Mouse (Mus musculus) retina, postnatal 7 days (tissue): ENCODE results near the gene Lrtm1.

Experiments used
- DNase-seq: peaks from one replicate; pipeline ENCODE4 v3.0.0-alpha.2; 2012; ENCODE audit warnings: low read depth, low spot score

Gene Lrtm1

DNA sequence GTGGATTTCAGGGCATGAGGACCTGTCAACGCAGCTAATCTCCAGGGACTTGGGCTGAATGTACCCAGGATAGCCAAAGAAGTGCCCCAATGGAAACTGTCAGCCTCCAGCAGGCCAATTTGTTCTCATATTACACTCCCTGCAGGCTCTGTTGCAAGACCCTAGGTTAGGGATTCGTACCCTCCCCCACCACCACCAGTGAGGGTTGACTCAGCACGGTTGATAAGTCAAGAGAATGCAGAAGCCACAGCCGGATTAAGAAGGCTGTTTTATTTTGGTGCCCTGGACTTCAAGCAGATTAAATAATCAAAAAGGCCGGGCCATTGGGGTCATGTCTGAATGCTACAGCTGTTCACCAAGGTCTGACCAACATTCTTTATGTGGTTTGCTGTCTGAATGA lies at the start of gene Lrtm1:
Gene Lrtm1, plus strand, starts transcription at position 326 of the 400 bp plus-strand sequence.
- DNase-seq: no peak

DNA sequence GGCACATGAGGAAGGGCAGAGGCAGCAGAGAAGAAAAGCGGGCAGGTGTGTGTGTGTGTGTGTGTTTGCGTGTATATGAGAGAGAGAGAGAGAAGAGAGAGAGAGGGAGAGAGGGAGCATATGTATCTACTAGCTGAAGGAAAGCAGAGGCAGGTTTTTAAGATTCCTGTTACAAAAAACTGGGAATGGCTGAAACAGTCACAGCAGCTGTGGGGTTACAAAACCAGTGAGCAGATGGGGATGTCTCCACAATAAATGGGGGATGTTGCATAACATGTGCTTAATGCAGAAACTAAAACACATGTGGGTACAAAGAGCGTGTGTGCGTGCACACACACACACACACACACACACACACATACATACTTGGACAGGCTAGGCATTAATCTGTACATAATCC lies 48.8 kb upstream of the Lrtm1 start:
- no peak for DNase-seq

GRCm38 (mm10) chr14:28972620-28973019 lies 45.4 kb upstream of the Lrtm1 start:
- no peak for DNase-seq

DNA sequence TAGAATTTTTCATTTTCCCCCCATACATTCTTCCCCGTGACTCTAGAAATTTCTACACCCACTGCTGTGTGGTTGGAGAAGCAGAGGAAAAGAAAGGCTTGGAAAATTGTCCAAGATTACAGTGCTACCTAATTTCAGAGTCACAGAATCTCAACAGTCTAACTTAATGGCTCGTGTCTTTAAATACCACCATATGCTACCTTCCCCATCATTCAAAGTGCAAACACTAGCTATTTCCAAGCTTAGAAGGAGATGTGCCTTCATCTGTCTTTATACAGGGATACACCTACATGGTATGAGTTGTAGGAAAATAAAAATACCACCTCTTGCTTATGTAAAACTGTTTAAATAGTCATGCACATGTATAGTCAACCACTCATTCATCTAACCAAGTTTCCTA lies 38.8 kb upstream of the Lrtm1 start:
- DNase-seq: no peak

- no peak for DNase-seq
Measured at GRCm38 (mm10) chr14:28980482-28980881, 37.5 kb upstream of the Lrtm1 start.

DNA sequence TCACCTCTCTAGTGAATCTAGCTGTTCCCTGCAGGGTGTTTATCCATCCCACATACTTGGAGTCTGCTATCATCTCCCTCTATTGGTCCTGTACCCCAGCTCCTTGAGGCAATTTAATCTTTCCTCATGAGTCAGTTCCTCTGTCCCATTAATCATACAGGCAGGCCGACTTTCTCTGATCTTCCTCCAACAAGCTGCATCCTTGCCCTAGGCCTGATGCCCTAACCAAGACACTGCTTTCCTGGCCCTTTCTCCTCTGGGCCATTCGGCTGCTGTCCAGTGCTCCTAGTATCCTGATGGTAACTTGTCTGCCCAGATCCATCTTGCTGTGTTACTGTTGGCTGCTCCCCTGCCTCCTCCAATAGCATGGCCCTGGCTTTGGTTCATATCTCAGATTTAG lies 33.7 kb upstream of the Lrtm1 start:
- no peak for DNase-seq

GRCm38 (mm10) chr14:28988211-28988900 lies 29.7 kb upstream of the Lrtm1 start:
- no peak for DNase-seq

- DNase-seq: no peak
Measured at GRCm38 (mm10) chr14:28996569-28996968, 21.4 kb upstream of the Lrtm1 start.

DNA sequence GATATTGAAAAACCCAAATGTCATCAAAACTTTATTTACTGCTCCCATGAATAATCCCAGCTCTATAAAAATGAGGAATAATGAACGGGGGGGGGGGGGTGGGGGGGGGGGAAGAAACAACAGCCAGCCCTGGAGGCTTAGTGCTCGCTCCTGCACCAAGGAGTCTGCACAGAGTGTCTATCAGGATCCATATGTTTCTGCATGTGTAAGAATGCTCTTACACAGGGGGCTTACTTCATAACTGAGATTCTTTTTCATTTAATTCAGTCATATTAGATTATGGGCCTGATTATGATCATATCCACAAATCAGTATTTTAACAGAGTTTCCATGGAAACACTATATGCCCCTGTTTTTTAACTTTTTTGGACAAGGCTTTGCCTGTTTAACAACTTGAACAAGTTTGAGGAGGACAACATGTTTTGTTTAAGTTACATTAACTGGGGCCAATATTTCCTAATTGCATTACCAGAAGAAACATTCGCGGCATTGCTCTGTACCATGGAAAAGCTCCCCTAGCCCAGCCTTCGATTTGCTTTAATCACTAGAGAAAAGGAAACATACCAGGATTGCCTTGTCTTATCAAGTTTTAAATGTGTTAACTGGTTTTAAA lies 12.7 kb upstream of the Lrtm1 start:
- no peak for DNase-seq

DNA sequence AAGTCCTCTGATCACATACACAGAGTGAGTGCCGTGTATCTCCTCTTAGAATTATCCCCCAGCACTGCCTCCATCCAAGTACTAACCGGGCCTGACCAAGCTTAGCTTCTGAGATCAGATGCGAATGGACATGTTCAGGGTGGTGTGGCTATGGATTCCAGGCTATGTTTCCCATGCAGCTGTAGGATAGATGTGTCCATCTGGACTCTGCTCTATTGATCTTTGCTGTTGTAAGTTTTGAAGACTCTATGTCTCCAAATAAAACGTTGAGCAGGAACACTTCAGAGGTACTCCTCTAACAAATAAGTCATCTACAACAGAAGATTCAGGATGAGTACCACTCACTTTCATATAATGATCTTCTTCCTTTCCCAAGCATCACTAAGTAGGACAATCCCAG lies 8.4 kb upstream of the Lrtm1 start:
- DNase-seq: no peak

GRCm38 (mm10) chr14:29013161-29013560 lies 4.8 kb upstream of the Lrtm1 start:
- no peak for DNase-seq

- no peak for DNase-seq
Measured at GRCm38 (mm10) chr14:29014680-29015079, 3.3 kb upstream of the Lrtm1 start.

DNA sequence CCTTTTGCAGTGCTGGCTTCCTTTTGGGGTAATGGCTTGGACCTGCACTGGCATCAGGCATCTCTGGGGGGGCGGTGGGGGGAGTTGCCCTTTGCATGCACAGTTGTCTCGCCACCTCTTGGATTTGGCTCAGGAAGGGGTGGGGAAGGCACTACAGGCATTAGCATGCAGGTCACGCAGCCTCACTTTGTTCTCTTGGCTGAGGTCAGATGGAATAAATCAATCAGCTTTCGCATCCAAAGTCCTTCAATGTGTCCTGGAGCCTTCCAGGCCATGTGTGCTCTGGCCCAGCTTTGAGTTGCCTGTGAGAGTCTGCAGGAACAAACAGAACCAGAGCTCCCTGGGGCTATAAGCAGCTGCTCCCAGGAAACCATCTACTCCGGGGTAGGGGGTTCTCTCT lies 2.1 kb upstream of the Lrtm1 start:
- no peak for DNase-seq

- DNase-seq: no peak
Measured at GRCm38 (mm10) chr14:29018316-29019000, 450 bp downstream of the Lrtm1 start.

- no peak for DNase-seq
Measured at GRCm38 (mm10) chr14:29021295-29021694, 3.3 kb downstream of the Lrtm1 start.

GRCm38 (mm10) chr14:29023246-29023645 lies 5.2 kb downstream of the Lrtm1 start:
- DNase-seq: no peak

DNA sequence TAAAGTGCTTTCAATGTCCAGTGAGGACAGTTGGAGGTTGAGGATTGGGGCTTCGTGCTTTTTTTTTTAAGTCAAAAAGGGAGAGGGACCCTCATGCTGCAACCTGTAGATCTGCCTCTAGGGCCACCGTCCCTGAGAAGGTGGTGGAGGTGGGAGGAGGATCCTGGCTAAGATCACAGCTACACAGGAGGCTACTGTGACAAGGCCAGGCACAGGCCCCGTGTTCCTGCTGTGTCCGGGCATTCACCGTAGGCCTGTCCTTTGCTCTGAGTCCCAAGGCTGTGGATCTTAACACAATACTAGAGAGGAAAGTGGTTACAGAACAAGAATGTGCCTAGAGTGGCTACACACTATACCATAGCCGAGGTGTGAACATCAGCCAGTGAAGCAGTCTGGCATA lies 7.3 kb downstream of the Lrtm1 start:
- DNase-seq: no peak

- DNase-seq: no peak
Measured at GRCm38 (mm10) chr14:29027276-29027675, 9.3 kb downstream of the Lrtm1 start.

GRCm38 (mm10) chr14:29028391-29029106 lies 10.5 kb downstream of the Lrtm1 start:
- no peak for DNase-seq

GRCm38 (mm10) chr14:29029107-29029469 lies 11.1 kb downstream of the Lrtm1 start:
- DNase-seq: no peak

GRCm38 (mm10) chr14:29029896-29030420 lies 11.9 kb downstream of the Lrtm1 start:
- DNase-seq: no peak

GRCm38 (mm10) chr14:29030519-29030918 lies 12.5 kb downstream of the Lrtm1 start:
- DNase-seq: no peak
